10 mouse cellular contexts compared by ENCODE assay signal in the genomic region with DNA sequence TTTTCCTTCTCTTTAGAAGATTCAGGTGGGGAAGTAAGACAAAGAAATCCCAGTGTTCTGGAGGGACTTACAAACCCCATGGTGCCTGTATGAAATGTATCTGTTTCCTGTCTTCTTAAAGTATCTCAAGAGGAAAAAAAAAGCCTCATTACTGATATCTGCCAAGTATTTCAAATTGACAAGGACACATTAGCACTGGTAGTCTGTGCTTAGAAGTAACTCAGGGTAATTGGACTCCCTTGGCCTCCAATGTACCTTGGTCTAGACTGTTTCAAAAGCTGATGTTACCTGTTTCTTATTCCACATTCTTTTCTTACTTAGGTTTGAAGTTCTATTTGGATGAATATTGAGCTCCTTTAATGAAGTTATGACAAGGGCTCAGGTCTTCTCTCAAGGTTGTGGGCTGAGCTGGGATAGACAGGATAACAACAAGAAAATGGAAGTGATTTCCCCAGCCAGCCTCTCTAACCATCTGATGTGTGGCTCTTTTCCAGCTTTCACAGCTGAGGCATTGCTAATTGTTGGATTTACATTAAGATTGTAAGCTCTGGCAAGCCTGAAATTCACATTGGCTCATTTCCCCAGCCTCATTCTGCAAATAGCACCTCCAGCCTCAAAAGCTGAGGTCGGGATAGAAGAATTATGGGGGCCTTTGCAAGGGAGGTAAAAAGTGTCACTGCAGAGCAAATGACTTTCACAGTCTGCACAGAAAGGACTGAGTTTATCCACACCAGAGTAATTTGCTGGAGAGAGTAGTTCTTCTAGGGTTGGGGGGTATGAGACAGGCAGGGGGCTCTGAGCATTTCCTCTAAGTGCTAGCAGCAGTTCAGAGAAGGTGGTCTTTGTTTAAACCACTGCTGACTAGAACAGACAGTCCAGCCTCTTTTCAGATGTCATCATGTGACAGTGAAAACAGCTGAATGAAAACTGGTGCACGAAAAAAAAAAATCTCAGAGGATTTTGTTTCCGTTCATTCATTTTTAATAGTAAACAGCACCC.
DNase-seq lines count a peak whose midpoint lies in the region; ATAC-seq and TF ChIP-seq lines count a peak whose summit lies in the region.
"Had no signal": no experiment of that assay in that cellular context is flagged by ENCODE, and none has a peak within 500 bp of the region (broad histone marks: within the 10 kb centered on the region; RNA-seq: fewer than 3 reads in every experiment).

No protein-coding gene starts in this region.

- H3K9ac ChIP-seq in kidney, postnatal 0 days (ENCODE audit: low read depth, low read length): no peak overlapping the region
- H3K9ac ChIP-seq in kidney, embryonic 16.5 days (replicated peaks; ENCODE audit: low read length): no peak overlapping the region
- H3K9ac ChIP-seq in hindbrain, postnatal 0 days (replicated peaks; ENCODE audit: low read length): no peak overlapping the region

- WGBS in kidney, postnatal 0 days: 41% methylated on average over 3 of the region's 3 CpGs
- WGBS in kidney, embryonic 16.5 days: 37% methylated on average over 3 of the region's 3 CpGs
- WGBS in hindbrain, postnatal 0 days: 25% methylated on average over 3 of the region's 3 CpGs
- 70% methylated on average over 3 of the region's 3 CpGs for WGBS in midbrain, embryonic 10.5 days

- H3K4me3 ChIP-seq in kidney, postnatal 0 days (replicated peaks; ENCODE audit: low read depth, low read length): no peak overlapping the region
- no peak overlapping the region for H3K4me3 ChIP-seq in kidney, embryonic 16.5 days (ENCODE audit: low read length)
- H3K4me3 ChIP-seq in hindbrain, postnatal 0 days (ENCODE audit: low read length): no peak overlapping the region
- H3K4me3 ChIP-seq in midbrain, embryonic 10.5 days: no peak overlapping the region
- no peak overlapping the region for H3K4me3 ChIP-seq in gastrocnemius, adult 2 months
- H3K4me3 ChIP-seq: heart, embryonic 10.5 days had no signal

- no peak overlapping the region for H3K27ac ChIP-seq in kidney, postnatal 0 days
- no peak overlapping the region for H3K27ac ChIP-seq in kidney, embryonic 16.5 days (ENCODE audit: low read length)
- no peak overlapping the region for H3K27ac ChIP-seq in hindbrain, postnatal 0 days
- peak overlapping the region; percentile 63 for H3K27ac ChIP-seq in midbrain, embryonic 10.5 days (replicated peaks)
- no peak overlapping the region for H3K27ac ChIP-seq in gastrocnemius, adult 2 months
- H3K27ac ChIP-seq: heart, embryonic 10.5 days had no signal

- intact Hi-C loops in gastrocnemius, adult 2 months (cut with DNase I): no loop called here

- no peak for ATAC-seq in kidney, postnatal 0 days (replicated peaks; ENCODE audit: low FRiP score, low read depth)
- ATAC-seq in kidney, embryonic 16.5 days (ENCODE audit: low FRiP score, low TSS enrichment): no peak
- no peak for ATAC-seq in hindbrain, postnatal 0 days
- no peak for ATAC-seq in activated CD4-positive, CD25-positive, alpha-beta regulatory T cell, adult 4 months

- TF ChIP-seq CTCF in kidney, postnatal 0 days (IDR thresholded peaks at IDR 0.05; ENCODE audit: low read depth): no peak
- no peak for TF ChIP-seq CTCF in hindbrain, postnatal 0 days (IDR thresholded peaks at IDR 0.05; ENCODE audit: low read depth)
- TF ChIP-seq CTCF in gastrocnemius, adult 2 months (IDR thresholded peaks at IDR 0.05): no peak

- H3K9me3 ChIP-seq in kidney, postnatal 0 days (replicated peaks; ENCODE audit: low read length): no peaks in the 10 kb centered on the region
- no peaks in the 10 kb centered on the region for H3K9me3 ChIP-seq in kidney, embryonic 16.5 days (ENCODE audit: low read length)
- no peaks in the 10 kb centered on the region for H3K9me3 ChIP-seq in hindbrain, postnatal 0 days (ENCODE audit: low read length)
- no peaks in the 10 kb centered on the region for H3K9me3 ChIP-seq in midbrain, embryonic 10.5 days (replicated peaks)
- H3K9me3 ChIP-seq: heart, embryonic 10.5 days had no signal

- no peaks in the 10 kb centered on the region for H3K27me3 ChIP-seq in kidney, postnatal 0 days (ENCODE audit: insufficient read depth, low read length)
- H3K27me3 ChIP-seq in kidney, embryonic 16.5 days (ENCODE audit: insufficient read depth, low read length): no peaks in the 10 kb centered on the region
- H3K27me3 ChIP-seq in hindbrain, postnatal 0 days (ENCODE audit: insufficient read depth, low read length): no peaks in the 10 kb centered on the region
- H3K27me3 ChIP-seq in midbrain, embryonic 10.5 days (ENCODE audit: low read depth, poor library complexity, severe bottlenecking): 0 out of 2 replicates have a peak, but pooled peaks cover 3% of the 10 kb centered on the region

- H3K4me1 ChIP-seq in kidney, postnatal 0 days (replicated peaks; ENCODE audit: insufficient read depth, low read length): no peaks in the 10 kb centered on the region
- peaks cover 13% of the 10 kb centered on the region for H3K4me1 ChIP-seq in kidney, embryonic 16.5 days (ENCODE audit: insufficient read depth, low read length)
- no peaks in the 10 kb centered on the region for H3K4me1 ChIP-seq in hindbrain, postnatal 0 days (ENCODE audit: insufficient read depth, low read length)
- peaks cover 57% of the 10 kb centered on the region for H3K4me1 ChIP-seq in midbrain, embryonic 10.5 days
- H3K4me1 ChIP-seq: heart, embryonic 10.5 days had no signal

- DNase-seq in kidney, postnatal 0 days (ENCODE audit: low spot score): peak; percentile 10
- peak; percentile 73 for DNase-seq in hindbrain, postnatal 0 days (ENCODE audit: low spot score)
- no peak for DNase-seq in midbrain, embryonic 10.5 days (ENCODE audit: low spot score)
- DNase-seq in right cerebral cortex, postnatal 4 days: peak; percentile 42
- DNase-seq in gastrocnemius, adult 2 months: no peak
- DNase-seq in heart, adult 11 months: no peak
- DNase-seq: lung, postnatal 10 days had no signal

- H3K4me2 ChIP-seq in kidney, postnatal 0 days (ENCODE audit: low read length): no peak overlapping the region
- H3K4me2 ChIP-seq in kidney, embryonic 16.5 days (replicated peaks; ENCODE audit: low read depth, low read length): no peak overlapping the region
- H3K4me2 ChIP-seq in hindbrain, postnatal 0 days (ENCODE audit: low read depth, low read length): no peak overlapping the region

- H3K36me3 ChIP-seq in kidney, postnatal 0 days (ENCODE audit: insufficient read depth, low read length): no peaks in the 10 kb centered on the region
- H3K36me3 ChIP-seq in kidney, embryonic 16.5 days (ENCODE audit: insufficient read depth, low read length): no peaks in the 10 kb centered on the region
- no peaks in the 10 kb centered on the region for H3K36me3 ChIP-seq in hindbrain, postnatal 0 days (ENCODE audit: insufficient read depth, low read length)
- H3K36me3 ChIP-seq in midbrain, embryonic 10.5 days: no peaks in the 10 kb centered on the region
- H3K36me3 ChIP-seq: heart, embryonic 10.5 days had no signal

Comparison
In these comparisons a context has a peak if more than half of its experiments do, and no peak if none do; other contexts are left out.
1. DNase-seq: peak in kidney, postnatal 0 days (single experiment), hindbrain, postnatal 0 days (single experiment) and right cerebral cortex, postnatal 4 days (single experiment); none in midbrain, embryonic 10.5 days (single experiment), gastrocnemius, adult 2 months (single experiment) and heart, adult 11 months (single experiment).